Mouse (Mus musculus): ENCODE measurements at regions not wholly inside any gene's neighbourhood (a gene's known extent, or its start where the extent isn't known, plus 50 kb on each side); places are given as distances from the start of the nearest gene placed in this dataset.

DNA sequence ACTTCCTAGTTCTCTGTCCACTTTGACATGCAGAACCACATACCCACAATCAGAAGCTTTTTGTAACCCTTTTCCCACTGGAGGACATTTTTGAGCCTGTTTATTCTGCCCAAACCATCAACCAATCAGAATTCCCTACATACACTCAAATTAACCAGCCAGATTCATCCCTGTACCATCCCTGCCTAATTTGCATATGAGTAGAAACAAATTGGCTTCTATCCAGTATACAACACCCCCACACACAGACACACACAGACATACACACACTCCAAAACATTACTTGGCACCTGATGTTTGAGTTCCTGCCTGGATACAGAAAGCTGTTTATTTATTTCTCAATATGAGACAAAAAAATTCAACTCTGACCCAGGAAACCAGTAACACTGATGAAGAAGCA, 542.2 kb upstream of the B3galt2 start:
- H3K36me3 ChIP-seq (ENCODE audit: control insufficient read depth, insufficient read depth, low read length), result no peaks in the 10 kb centered on the region
- H3K27me3 ChIP-seq (ENCODE audit: control insufficient read depth, insufficient read depth, low read length), result no peaks in the 10 kb centered on the region
- no peak overlapping the region for H3K27ac ChIP-seq (ENCODE audit: low read depth, low read length)
- H3K4me2 ChIP-seq, result no peak overlapping the region
- no peak for ATAC-seq (replicated peaks; ENCODE audit: insufficient number of reproducible peaks, low FRiP score, low TSS enrichment)
- H3K4me3 ChIP-seq (ENCODE audit: low read depth, low read length), result no peak overlapping the region
- no peaks in the 10 kb centered on the region for H3K4me1 ChIP-seq (ENCODE audit: control insufficient read depth, insufficient read depth, low read length)
- H3K9me3 ChIP-seq (replicated peaks; ENCODE audit: control insufficient read depth, low read length), result no peaks in the 10 kb centered on the region
- no peak overlapping the region for H3K9ac ChIP-seq (ENCODE audit: low read depth, low read length)

DNA sequence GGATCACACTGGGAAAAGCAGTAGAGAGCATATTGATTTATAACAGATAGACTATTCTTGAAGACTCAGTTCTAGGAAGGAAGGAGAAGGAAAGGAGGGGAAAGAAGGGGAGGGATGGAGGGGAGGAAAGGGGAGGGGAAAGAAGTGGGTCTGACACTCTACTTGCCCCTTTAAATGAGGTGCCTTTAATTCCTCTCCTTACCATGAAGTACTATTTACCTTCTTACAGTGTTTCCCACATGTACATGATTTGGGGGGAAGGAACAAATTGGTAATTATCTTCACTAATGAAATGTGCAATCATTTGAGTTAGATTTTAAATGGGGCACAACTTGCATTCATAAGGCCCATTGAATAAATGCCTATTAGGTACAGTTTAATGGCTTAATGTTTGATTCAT, 518.3 kb upstream of the B3galt2 start:
- H3K9ac ChIP-seq (ENCODE audit: low read depth, low read length), result no peak overlapping the region
- ATAC-seq (replicated peaks; ENCODE audit: insufficient number of reproducible peaks, low FRiP score, low TSS enrichment), result no peak

DNA sequence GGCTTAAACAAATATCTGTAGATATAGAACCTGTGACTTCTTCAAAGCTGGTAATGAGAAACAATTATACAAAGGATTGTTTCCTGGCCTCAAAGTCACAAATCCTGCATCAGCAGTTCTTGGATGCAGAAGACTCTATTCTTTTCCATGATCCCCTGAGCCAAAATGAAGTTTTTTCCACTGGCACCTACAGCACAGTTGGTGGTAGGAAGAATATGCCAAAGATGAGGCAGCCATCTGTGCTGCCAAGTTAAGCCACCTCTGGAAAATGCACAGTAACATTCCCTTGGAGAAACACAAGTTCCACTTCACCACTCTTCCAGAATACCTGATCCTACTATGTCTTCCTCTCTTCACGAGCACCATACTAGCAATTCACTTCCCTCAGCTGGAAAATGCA, 510.2 kb upstream of the B3galt2 start:
- H3K9ac ChIP-seq (ENCODE audit: low read depth, low read length), result no peak overlapping the region
- no peak overlapping the region for H3K4me3 ChIP-seq (ENCODE audit: low read depth, low read length)
- no peaks in the 10 kb centered on the region for H3K36me3 ChIP-seq (ENCODE audit: control insufficient read depth, insufficient read depth, low read length)
- 76% methylated on average over 1 of the region's 1 CpGs for WGBS (ENCODE audit: insufficient replicate concordance)
- no peak overlapping the region for H3K4me2 ChIP-seq
- no peak for ATAC-seq (replicated peaks; ENCODE audit: insufficient number of reproducible peaks, low FRiP score, low TSS enrichment)
- no peaks in the 10 kb centered on the region for H3K9me3 ChIP-seq (replicated peaks; ENCODE audit: control insufficient read depth, low read length)
- H3K4me1 ChIP-seq (ENCODE audit: control insufficient read depth, insufficient read depth, low read length), result no peaks in the 10 kb centered on the region
- no peak overlapping the region for H3K27ac ChIP-seq (ENCODE audit: low read depth, low read length)
- no peaks in the 10 kb centered on the region for H3K27me3 ChIP-seq (ENCODE audit: control insufficient read depth, insufficient read depth, low read length)

More for the DNA sequence above, 518.3 kb upstream of the B3galt2 start:
- Histone ChIP-seq H3K36me3 (ENCODE audit: control insufficient read depth, insufficient read depth, low read length) (no peaks in the 10 kb centered on the region), H3K4me2 (no peak overlapping the region), H3K27me3 (ENCODE audit: control insufficient read depth, insufficient read depth, low read length) (no peaks in the 10 kb centered on the region), H3K9me3 (replicated peaks; ENCODE audit: control insufficient read depth, low read length) (no peaks in the 10 kb centered on the region), H3K4me3 (ENCODE audit: low read depth, low read length) (no peak overlapping the region), H3K27ac (ENCODE audit: low read depth, low read length) (no peak overlapping the region), H3K4me1 (ENCODE audit: control insufficient read depth, insufficient read depth, low read length) (no peaks in the 10 kb centered on the region)

DNA sequence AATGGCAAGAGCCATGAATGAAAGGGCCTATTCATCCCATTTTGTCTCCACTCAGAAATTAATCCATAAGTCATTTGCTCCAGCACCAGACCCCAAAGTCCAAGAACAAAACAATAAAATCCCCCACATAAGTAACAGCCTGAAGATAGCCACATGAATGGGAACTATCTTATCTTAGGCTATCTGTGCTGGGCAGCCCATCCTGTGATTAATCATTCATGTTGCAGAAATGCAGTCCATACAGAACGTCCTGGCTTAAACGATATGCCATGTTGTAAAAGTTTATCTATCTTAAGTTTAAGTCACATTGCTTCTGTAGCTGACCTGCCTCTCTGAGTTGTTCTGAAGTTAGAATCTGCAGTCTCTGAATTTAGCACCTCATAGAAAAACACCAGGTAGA, 507.7 kb upstream of the B3galt2 start:
- Histone ChIP-seq H3K4me3 (ENCODE audit: low read depth, low read length) (no peak overlapping the region), H3K9me3 (replicated peaks; ENCODE audit: control insufficient read depth, low read length) (no peaks in the 10 kb centered on the region), H3K27me3 (ENCODE audit: control insufficient read depth, insufficient read depth, low read length) (no peaks in the 10 kb centered on the region), H3K4me1 (ENCODE audit: control insufficient read depth, insufficient read depth, low read length) (no peaks in the 10 kb centered on the region), H3K4me2 (no peak overlapping the region), H3K36me3 (ENCODE audit: control insufficient read depth, insufficient read depth, low read length) (no peaks in the 10 kb centered on the region), H3K27ac (ENCODE audit: low read depth, low read length) (no peak overlapping the region), H3K9ac (ENCODE audit: low read depth, low read length) (no peak overlapping the region)
- no peak for ATAC-seq (replicated peaks; ENCODE audit: insufficient number of reproducible peaks, low FRiP score, low TSS enrichment)
- 62% methylated on average over 2 of the region's 2 CpGs for WGBS (ENCODE audit: insufficient replicate concordance)

DNA sequence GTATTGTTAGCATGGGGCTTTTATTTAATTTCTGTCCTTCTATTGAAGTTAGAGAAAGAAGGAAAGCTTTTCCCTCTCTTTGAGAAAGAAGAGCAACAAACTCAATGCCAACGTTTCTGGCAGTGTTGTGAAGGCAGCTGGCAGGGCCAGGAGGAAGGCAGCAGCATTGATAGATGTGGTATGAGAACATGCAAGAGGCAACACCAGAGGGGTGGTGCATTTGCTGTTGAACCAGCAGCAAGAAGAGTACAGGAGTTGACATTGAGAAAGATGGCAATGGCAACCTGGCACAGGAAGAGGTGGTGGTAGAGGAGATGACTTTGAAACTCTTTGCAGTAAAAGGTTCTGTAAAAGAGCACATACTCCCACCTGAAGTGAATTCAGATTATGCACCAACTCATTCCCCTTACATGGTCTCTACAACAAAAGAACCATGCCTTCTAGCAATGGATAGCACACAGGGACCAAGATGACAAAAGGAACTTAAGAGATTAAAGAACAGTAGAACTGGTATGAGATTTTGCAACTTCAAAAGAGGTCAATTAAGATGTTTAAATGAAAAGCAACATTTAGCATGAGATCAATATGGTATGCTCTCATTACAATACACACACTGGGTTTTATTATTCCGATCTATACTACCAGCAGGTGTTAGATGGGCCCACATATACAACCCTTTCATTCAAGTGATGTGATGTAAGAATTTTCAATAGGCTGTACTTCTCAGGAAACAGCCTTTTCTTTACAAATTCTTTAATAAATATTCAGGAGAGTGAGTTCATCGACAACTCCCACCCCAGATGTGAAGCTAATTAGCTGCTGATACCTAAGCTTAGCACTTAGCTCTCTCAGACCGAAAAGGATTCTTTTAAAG, 495.1 kb upstream of the B3galt2 start:
- no peak for ATAC-seq (replicated peaks; ENCODE audit: insufficient number of reproducible peaks, low FRiP score, low TSS enrichment)
- no peaks in the 10 kb centered on the region for H3K4me1 ChIP-seq (ENCODE audit: control insufficient read depth, insufficient read depth, low read length)
- H3K9me3 ChIP-seq (replicated peaks; ENCODE audit: control insufficient read depth, low read length), result no peaks in the 10 kb centered on the region
- no peak overlapping the region for H3K4me3 ChIP-seq (ENCODE audit: low read depth, low read length)
- H3K9ac ChIP-seq (ENCODE audit: low read depth, low read length), result no peak overlapping the region
- H3K27me3 ChIP-seq (ENCODE audit: control insufficient read depth, insufficient read depth, low read length), result no peaks in the 10 kb centered on the region
- no peak overlapping the region for H3K27ac ChIP-seq (ENCODE audit: low read depth, low read length)
- no peak overlapping the region for H3K4me2 ChIP-seq
- WGBS (ENCODE audit: insufficient replicate concordance), result 57% methylated on average over 4 of the region's 4 CpGs
- no peaks in the 10 kb centered on the region for H3K36me3 ChIP-seq (ENCODE audit: control insufficient read depth, insufficient read depth, low read length)

DNA sequence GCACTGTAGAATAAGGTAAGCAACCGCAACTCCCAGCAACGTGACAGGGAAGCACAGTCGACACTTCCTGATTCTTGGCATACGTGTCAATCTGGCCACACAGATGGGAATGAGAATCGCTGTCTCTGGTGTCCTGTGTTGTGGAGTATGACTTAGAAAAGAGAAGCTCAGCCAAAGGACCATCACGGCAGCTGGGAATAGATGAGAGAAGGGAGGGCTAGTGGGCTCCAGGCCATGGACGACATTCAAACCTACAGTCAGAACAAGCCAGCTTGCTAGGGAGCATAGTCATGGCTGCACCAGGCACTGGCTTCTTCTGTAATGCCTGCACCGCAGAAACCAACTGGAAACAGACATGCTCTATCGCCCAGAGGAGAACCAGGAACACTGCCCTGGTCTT, 469.2 kb upstream of the B3galt2 start:
- H3K4me1 ChIP-seq (ENCODE audit: control insufficient read depth, insufficient read depth, low read length), result no peaks in the 10 kb centered on the region
- no peak overlapping the region for H3K4me2 ChIP-seq
- no peaks in the 10 kb centered on the region for H3K36me3 ChIP-seq (ENCODE audit: control insufficient read depth, insufficient read depth, low read length)
- no peaks in the 10 kb centered on the region for H3K27me3 ChIP-seq (ENCODE audit: control insufficient read depth, insufficient read depth, low read length)
- H3K9me3 ChIP-seq (replicated peaks; ENCODE audit: control insufficient read depth, low read length), result no peaks in the 10 kb centered on the region
- H3K27ac ChIP-seq (ENCODE audit: low read depth, low read length), result no peak overlapping the region
- WGBS (ENCODE audit: insufficient replicate concordance), result 75% methylated on average over 9 of the region's 9 CpGs
- ATAC-seq (replicated peaks; ENCODE audit: insufficient number of reproducible peaks, low FRiP score, low TSS enrichment), result no peak
- no peak overlapping the region for H3K9ac ChIP-seq (ENCODE audit: low read depth, low read length)
- no peak overlapping the region for H3K4me3 ChIP-seq (ENCODE audit: low read depth, low read length)

DNA sequence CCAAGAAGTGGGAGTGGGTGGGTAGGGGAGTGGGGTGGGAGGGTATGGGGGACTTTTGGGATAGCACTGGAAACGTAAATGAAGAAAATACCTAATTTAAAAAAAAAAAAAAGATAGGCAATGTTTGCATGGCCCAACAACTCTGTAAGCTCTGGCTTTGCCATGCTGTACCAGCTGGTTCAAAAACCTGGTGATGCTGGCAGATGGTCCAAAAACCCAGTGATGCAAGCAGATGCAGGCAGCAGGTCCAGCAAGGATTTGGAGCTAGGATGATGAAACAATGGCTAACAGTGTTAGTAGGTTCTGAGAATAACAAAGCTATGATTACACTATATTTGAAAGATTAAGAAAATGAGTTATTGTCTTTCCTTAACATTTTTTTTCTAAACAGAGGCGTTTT, 466.6 kb upstream of the B3galt2 start:
- Histone ChIP-seq H3K9ac (ENCODE audit: low read depth, low read length) (no peak overlapping the region), H3K4me1 (ENCODE audit: control insufficient read depth, insufficient read depth, low read length) (peaks cover 6% of the 10 kb centered on the region; the same call in 1 of the 2 replicates), H3K36me3 (ENCODE audit: control insufficient read depth, insufficient read depth, low read length) (no peaks in the 10 kb centered on the region), H3K4me2 (no peak overlapping the region), H3K27ac (ENCODE audit: low read depth, low read length) (no peak overlapping the region), H3K27me3 (ENCODE audit: control insufficient read depth, insufficient read depth, low read length) (no peaks in the 10 kb centered on the region), H3K4me3 (ENCODE audit: low read depth, low read length) (no peak overlapping the region), H3K9me3 (replicated peaks; ENCODE audit: control insufficient read depth, low read length) (no peaks in the 10 kb centered on the region)
- ATAC-seq (replicated peaks; ENCODE audit: insufficient number of reproducible peaks, low FRiP score, low TSS enrichment), result no peak
- 69% methylated on average over 2 of the region's 2 CpGs for WGBS (ENCODE audit: insufficient replicate concordance)

DNA sequence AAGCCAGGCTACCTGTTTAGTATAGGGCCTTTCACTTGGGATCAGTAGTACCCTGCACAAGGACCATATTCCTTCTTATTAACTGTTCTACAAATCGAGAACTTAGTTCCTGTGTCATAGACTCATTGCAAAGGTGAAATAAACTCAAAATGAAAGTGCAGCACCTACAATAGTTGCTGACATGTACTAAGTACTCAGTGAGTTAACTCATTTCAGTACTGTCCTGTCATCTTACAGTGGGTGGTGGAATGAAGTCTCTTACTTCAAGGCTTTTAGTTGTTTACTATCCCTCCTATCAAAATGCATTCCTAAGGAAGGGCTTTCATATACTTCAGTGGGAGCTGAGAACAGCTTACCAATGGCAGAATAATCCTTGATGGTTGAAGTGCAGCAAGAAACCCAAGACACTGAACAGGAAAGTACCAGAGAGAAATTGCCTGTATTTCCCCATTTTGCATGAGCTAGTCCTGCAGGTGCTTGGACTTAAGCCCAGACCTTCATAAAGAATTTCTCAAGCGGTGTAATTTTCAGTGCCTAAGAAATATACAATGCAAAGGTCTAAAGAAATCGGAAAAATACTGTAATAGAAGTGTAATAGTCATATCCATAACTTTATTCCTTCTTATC, 448.2 kb upstream of the B3galt2 start:
- no peak overlapping the region for H3K27ac ChIP-seq (ENCODE audit: low read depth, low read length)
- no peaks in the 10 kb centered on the region for H3K4me1 ChIP-seq (ENCODE audit: control insufficient read depth, insufficient read depth, low read length)
- H3K9me3 ChIP-seq (replicated peaks; ENCODE audit: control insufficient read depth, low read length), result no peaks in the 10 kb centered on the region
- no peak overlapping the region for H3K9ac ChIP-seq (ENCODE audit: low read depth, low read length)
- no peak for ATAC-seq (replicated peaks; ENCODE audit: insufficient number of reproducible peaks, low FRiP score, low TSS enrichment)
- no peak overlapping the region for H3K4me3 ChIP-seq (ENCODE audit: low read depth, low read length)
- 74% methylated on average over 3 of the region's 3 CpGs for WGBS (ENCODE audit: insufficient replicate concordance)
- no peaks in the 10 kb centered on the region for H3K36me3 ChIP-seq (ENCODE audit: control insufficient read depth, insufficient read depth, low read length)
- H3K4me2 ChIP-seq, result no peak overlapping the region
- H3K27me3 ChIP-seq (ENCODE audit: control insufficient read depth, insufficient read depth, low read length), result no peaks in the 10 kb centered on the region

All from heart, embryonic 11.5 days (tissue).